Mouse (Mus musculus): ENCODE measurements around the gene Mast2. TPM values are rescaled to one million over a fixed set of nuclear protein-coding genes. Genes with fewer than 3 reads are reported as not detected.
A peak's percentile ranks its signal among the peaks of the same experiment; 100 is the strongest.

Gene Mast2
- polyA plus RNA-seq, 1 experiment from 2014 or later = 53.1 TPM

DNA sequence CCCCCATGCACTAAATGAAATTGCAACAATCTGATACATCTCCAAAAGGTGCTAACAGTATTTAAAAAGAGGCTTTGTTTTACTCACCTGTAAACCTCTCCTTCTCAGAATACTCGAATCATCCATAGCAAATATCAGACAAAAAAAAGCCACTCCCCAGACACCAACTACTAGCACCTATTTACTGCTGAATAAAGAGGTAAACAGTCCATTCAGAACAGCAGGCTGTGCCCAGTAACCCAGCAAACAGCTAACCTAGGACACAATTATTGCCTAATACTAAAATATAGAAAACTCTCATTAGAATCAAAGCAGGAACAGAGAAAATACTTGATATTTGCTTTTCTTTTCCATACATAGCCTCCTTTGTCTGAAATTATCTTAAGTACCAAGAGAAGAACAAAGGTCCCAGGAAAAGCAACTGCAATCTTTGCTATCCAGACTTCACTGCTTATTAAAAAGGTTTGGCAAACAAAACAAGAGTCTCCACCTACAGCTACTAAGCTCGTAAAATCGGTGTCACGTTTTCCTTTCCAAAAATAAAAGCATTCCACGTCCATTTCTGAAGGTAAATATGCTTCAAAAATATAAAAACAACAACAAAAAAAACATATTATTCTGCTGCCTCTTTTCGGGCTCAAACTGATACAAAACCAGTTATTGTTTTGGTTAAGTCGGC is 58.6 kb downstream of the Mast2 start:
- peak overlapping the region; percentile 40 for H3K4me3 ChIP-seq
- no peak for ATAC-seq (replicated peaks)

DNA sequence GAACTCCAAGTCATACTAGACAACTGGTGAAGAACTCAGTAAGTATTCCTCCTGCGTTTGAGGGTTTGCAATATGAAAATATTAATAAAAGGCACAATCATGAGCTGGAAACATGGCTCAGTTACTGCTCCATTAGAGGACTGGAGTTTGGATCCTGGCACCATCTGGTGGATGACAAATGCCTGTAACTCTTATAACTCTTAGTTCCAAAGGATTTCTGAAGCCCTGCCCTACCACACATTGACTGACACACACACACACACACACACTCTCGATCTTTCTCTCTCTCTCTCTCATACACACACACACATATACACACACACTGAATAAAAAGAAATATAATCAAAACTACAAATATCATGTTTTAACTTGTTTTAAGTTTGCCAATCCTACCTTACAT is 60.1 kb downstream of the Mast2 start:
- Histone ChIP-seq H3K27me3 (no peaks in the 10 kb centered on the region), H3K36me3 (no peaks in the 10 kb centered on the region), H3K9ac (replicated peaks) (0 out of 2 replicates have a peak overlapping the region, but pooled peaks have one; percentile 10), H3K9me3 (no peaks in the 10 kb centered on the region), H3K4me3 (peak overlapping the region; percentile 28), H3K27ac (replicated peaks) (no peak overlapping the region), H3K4me1 (peaks cover 37% of the 10 kb centered on the region), H3K4me2 (replicated peaks) (peak overlapping the region; percentile 48)
- peak; percentile 59 for ATAC-seq (replicated peaks)
- WGBS = 55% methylated on average over 2 of the region's 2 CpGs

More for the DNA sequence above, 58.6 kb downstream of the Mast2 start:
- peaks cover 37% of the 10 kb centered on the region for H3K4me1 ChIP-seq
- H3K9ac ChIP-seq (replicated peaks) = peak overlapping the region; percentile 57
- peak overlapping the region; percentile 92 for H3K27ac ChIP-seq (replicated peaks)
- H3K4me2 ChIP-seq (replicated peaks) = peak overlapping the region; percentile 48
- H3K9me3 ChIP-seq = no peaks in the 10 kb centered on the region
- WGBS = 12% methylated on average over 7 of the region's 7 CpGs
- no peaks in the 10 kb centered on the region for H3K27me3 ChIP-seq
- H3K36me3 ChIP-seq = no peaks in the 10 kb centered on the region

- no peaks in the 10 kb centered on the region for H3K27me3 ChIP-seq
- H3K36me3 ChIP-seq = no peaks in the 10 kb centered on the region
- H3K9ac ChIP-seq (replicated peaks) = no peak overlapping the region
- 97% methylated on average over 1 of the region's 1 CpGs for WGBS
- H3K27ac ChIP-seq (replicated peaks) = no peak overlapping the region
- H3K9me3 ChIP-seq = no peaks in the 10 kb centered on the region
- ATAC-seq (replicated peaks) = no peak
- no peak overlapping the region for H3K4me3 ChIP-seq
- H3K4me2 ChIP-seq (replicated peaks) = no peak overlapping the region
- H3K4me1 ChIP-seq = peaks cover 37% of the 10 kb centered on the region
These were observed 61.3 kb downstream of the Mast2 start for GRCm38 (mm10) chr4:116402708-116403107.

GRCm38 (mm10) chr4:116398051-116398450 is 65.9 kb downstream of the Mast2 start:
- no peaks in the 10 kb centered on the region for H3K9me3 ChIP-seq
- H3K4me1 ChIP-seq = peaks cover 15% of the 10 kb centered on the region
- ATAC-seq (replicated peaks) = no peak
- no peak overlapping the region for H3K4me2 ChIP-seq (replicated peaks)
- H3K9ac ChIP-seq (replicated peaks) = no peak overlapping the region
- no peaks in the 10 kb centered on the region for H3K27me3 ChIP-seq
- 44% methylated on average over 1 of the region's 1 CpGs for WGBS
- no peaks in the 10 kb centered on the region for H3K36me3 ChIP-seq
- H3K4me3 ChIP-seq = no peak overlapping the region
- H3K27ac ChIP-seq (replicated peaks) = no peak overlapping the region

DNA sequence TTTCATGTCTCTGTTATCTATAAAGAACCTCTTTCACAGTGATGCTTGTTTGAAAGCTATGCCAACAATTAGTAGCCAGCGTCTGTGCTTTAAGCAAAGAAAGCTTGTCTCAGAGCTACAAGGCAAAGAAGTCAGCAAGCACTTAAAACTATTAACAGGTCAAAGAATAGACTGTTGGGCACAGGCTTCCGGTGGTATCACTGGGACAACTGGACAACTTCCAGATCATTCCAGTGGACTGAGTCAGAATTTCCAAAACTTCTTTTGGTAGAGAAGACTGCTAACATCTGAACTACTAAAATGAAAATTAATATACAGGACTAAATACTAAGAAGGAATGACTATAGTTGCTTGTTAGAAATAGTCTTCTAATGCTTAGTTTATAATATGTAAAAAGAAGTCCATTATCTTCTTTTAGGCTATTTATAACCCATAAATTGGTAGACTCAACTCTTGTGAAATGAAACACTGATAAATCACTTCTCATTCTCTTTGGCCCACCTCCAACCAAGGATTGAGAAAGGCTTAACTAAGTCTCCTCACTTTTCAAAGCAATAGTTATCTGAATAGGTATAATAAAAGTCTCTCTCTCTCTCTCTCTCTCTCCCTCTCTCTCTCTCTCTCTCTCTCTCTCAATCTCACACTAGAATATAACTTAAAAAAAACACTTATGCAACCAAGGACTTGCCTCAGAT is 85.9 kb downstream of the Mast2 start:
- Histone ChIP-seq H3K4me2 (replicated peaks) (no peak overlapping the region), H3K4me1 (no peaks in the 10 kb centered on the region)
- no peak for ATAC-seq (replicated peaks)

DNA sequence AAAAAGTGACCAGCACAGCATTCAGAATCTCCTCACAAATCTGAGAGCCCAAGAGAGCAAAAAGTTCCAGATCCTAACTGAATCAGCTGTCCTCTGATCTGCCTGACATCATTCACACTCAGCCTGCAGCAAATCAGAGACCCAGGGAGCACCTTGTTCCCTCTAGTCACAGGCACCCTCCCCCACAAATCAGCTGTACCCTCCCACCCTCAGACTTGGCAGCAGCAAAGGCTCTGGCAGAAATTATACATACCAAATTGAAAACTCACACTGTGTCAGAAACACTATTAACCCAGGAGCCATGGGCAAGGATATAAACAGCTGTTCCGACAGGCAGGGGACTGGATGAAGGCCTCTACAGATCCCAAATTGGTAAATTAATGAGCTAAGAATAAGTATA is 92.3 kb downstream of the Mast2 start:
- 33% methylated on average over 1 of the region's 1 CpGs for WGBS
- ATAC-seq (replicated peaks) = peak; percentile 61
- Histone ChIP-seq H3K36me3 (no peaks in the 10 kb centered on the region), H3K4me2 (replicated peaks) (no peak overlapping the region), H3K4me3 (no peak overlapping the region), H3K9ac (replicated peaks) (no peak overlapping the region), H3K4me1 (peaks cover 8% of the 10 kb centered on the region), H3K27me3 (no peaks in the 10 kb centered on the region), H3K9me3 (no peaks in the 10 kb centered on the region), H3K27ac (replicated peaks) (no peak overlapping the region)

More for the DNA sequence above, 85.9 kb downstream of the Mast2 start:
- no peak overlapping the region for H3K27ac ChIP-seq (replicated peaks)
- no peaks in the 10 kb centered on the region for H3K9me3 ChIP-seq
- H3K4me3 ChIP-seq = no peak overlapping the region
- no peaks in the 10 kb centered on the region for H3K36me3 ChIP-seq
- no peak overlapping the region for H3K9ac ChIP-seq (replicated peaks)
- WGBS = 63% methylated on average over 2 of the region's 2 CpGs
- H3K27me3 ChIP-seq = no peaks in the 10 kb centered on the region

- Histone ChIP-seq H3K4me3 (no peak overlapping the region), H3K9ac (replicated peaks) (no peak overlapping the region), H3K4me2 (replicated peaks) (no peak overlapping the region), H3K9me3 (no peaks in the 10 kb centered on the region), H3K36me3 (no peaks in the 10 kb centered on the region), H3K27ac (replicated peaks) (no peak overlapping the region), H3K4me1 (no peaks in the 10 kb centered on the region), H3K27me3 (no peaks in the 10 kb centered on the region)
- no peak for ATAC-seq (replicated peaks)
- 94% methylated on average over 1 of the region's 1 CpGs for WGBS
These were observed 105.9 kb downstream of the Mast2 start for GRCm38 (mm10) chr4:116358099-116358498.

DNA sequence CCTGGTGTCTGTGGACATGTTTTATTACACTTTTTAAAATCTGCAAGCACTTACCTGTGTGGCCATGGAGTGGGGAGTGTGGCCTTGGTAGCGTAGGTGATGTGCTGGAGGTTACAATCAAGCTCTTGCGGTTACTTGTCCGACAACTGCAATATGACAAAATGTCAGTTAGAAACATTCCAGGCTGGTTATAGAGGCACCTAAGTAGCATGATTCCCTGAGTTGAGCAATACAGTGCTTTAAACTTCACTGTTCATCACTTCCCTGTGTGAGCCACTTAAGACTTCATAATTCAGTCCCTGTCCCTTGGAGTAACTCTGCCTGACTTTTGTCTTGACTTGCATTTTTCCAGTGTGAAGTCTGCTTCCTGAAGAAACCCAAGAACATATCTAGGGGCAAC is 111.1 kb downstream of the Mast2 start:
- 97% methylated on average over 3 of the region's 3 CpGs for WGBS
- Histone ChIP-seq H3K27ac (replicated peaks) (no peak overlapping the region), H3K9ac (replicated peaks) (no peak overlapping the region)

GRCm38 (mm10) chr4:116352496-116352895 is 111.5 kb downstream of the Mast2 start:
- ATAC-seq (replicated peaks) = no peak
- Histone ChIP-seq H3K36me3 (peaks cover 12% of the 10 kb centered on the region; the same call in 1 of the 2 replicates), H3K4me1 (no peaks in the 10 kb centered on the region), H3K27me3 (no peaks in the 10 kb centered on the region), H3K27ac (replicated peaks) (no peak overlapping the region), H3K9me3 (no peaks in the 10 kb centered on the region), H3K4me2 (replicated peaks) (no peak overlapping the region), H3K9ac (replicated peaks) (no peak overlapping the region), H3K4me3 (no peak overlapping the region)
- 70% methylated on average over 3 of the region's 3 CpGs for WGBS

More for the DNA sequence above, 111.1 kb downstream of the Mast2 start:
- no peak overlapping the region for H3K4me3 ChIP-seq
- ATAC-seq (replicated peaks) = no peak
- no peak overlapping the region for H3K4me2 ChIP-seq (replicated peaks)
- H3K4me1 ChIP-seq = no peaks in the 10 kb centered on the region
- H3K27me3 ChIP-seq = no peaks in the 10 kb centered on the region
- peaks cover 12% of the 10 kb centered on the region; the same call in 1 of the 2 replicates for H3K36me3 ChIP-seq
- no peaks in the 10 kb centered on the region for H3K9me3 ChIP-seq

DNA sequence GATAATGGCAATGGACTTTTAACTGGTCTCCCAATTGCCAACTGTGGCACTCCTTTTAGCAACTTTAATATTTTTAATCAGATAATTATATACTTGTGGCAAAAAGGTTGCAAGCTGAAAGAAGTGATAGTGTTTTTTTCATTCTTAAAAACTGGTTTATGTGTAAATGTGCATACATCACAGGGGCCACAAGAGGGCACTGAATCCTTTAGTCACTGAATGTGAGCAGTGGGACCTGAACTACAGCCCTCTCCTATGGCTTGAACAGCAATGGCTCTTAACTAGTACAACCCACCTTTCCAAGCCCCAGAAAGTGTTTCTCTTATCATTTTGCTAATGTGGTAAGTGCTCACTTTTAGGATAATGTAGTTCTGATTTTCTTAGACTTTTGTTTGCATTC is 121.9 kb downstream of the Mast2 start:
- H3K27me3 ChIP-seq = no peaks in the 10 kb centered on the region
- H3K9me3 ChIP-seq = no peaks in the 10 kb centered on the region
- H3K4me2 ChIP-seq (replicated peaks) = no peak overlapping the region
- no peak overlapping the region for H3K4me3 ChIP-seq
- H3K27ac ChIP-seq (replicated peaks) = no peak overlapping the region
- no peaks in the 10 kb centered on the region for H3K36me3 ChIP-seq
- no peak for ATAC-seq (replicated peaks)
- no peak overlapping the region for H3K9ac ChIP-seq (replicated peaks)
- no peaks in the 10 kb centered on the region for H3K4me1 ChIP-seq

DNA sequence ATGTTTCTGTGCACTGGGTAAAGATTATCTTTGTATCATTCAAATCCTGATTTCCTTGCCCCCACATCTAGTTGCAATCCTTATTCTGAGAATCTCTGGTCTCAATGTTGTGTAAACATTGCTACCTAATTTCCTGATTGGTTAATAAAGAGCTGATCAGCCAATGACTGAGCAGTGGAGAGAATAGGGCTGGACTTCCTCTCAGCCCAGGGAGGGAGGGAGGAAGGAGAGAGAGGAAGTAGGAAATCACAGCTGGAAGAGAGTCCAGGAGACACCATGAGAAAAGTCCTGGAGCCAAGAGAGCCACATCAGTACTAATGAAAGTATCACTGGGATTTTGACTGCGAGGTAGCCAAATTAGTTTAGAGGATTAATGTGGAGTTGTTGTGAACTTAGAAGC is 127.7 kb downstream of the Mast2 start:
- Histone ChIP-seq H3K4me3 (no peak overlapping the region), H3K4me2 (replicated peaks) (no peak overlapping the region), H3K4me1 (no peaks in the 10 kb centered on the region), H3K27ac (replicated peaks) (no peak overlapping the region), H3K9ac (replicated peaks) (no peak overlapping the region), H3K27me3 (no peaks in the 10 kb centered on the region), H3K9me3 (no peaks in the 10 kb centered on the region), H3K36me3 (0 out of 2 replicates have a peak, but pooled peaks cover 2% of the 10 kb centered on the region)
- 76% methylated on average over 1 of the region's 1 CpGs for WGBS
- ATAC-seq (replicated peaks) = no peak

DNA sequence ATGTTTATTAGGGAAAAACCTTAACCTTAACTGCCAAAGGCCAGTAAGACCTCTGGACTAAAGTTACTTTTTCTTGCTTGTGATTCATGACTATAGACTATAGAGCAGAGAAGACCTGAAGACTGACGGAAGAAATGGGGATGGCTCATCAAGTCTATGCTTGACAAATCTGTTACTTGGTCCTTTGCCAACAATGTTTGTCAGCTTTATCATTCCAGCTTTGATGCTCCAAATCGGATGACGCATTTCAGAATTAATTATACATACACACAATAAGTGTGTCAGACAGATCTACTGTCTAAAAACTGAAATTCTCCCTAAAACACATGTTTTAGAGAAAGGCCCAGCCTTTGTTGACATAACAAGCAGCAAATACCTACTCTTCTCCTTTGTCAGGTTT is 134.7 kb downstream of the Mast2 start:
- Histone ChIP-seq H3K27ac (replicated peaks) (0 out of 2 replicates have a peak overlapping the region, but pooled peaks have one; percentile 14), H3K9ac (replicated peaks) (no peak overlapping the region), H3K9me3 (no peaks in the 10 kb centered on the region), H3K4me1 (no peaks in the 10 kb centered on the region), H3K4me2 (replicated peaks) (no peak overlapping the region), H3K27me3 (no peaks in the 10 kb centered on the region), H3K36me3 (peaks cover 51% of the 10 kb centered on the region), H3K4me3 (no peak overlapping the region)
- no peak for ATAC-seq (replicated peaks)
- WGBS = 57% methylated on average over 3 of the region's 3 CpGs
